Mouse (Mus musculus) MEL (cell line): ENCODE measurements at regions not wholly inside any gene's neighbourhood (a gene's known extent, or its start where the extent isn't known, plus 50 kb on each side); places are given as distances from the start of the nearest gene placed in this dataset.

ENCODE experiments used
- DNase-seq: peaks from one replicate; pipeline ENCODE4 v3.0.0; 2011; ENCODE audit warnings: low read depth, low spot score
- H3K27ac ChIP-seq: 2 replicates; pipeline ENCODE4 v1.5.1; 2012; ENCODE audit warnings: low read depth, mild to moderate bottlenecking, control low read depth, low read length, moderate library complexity; ENCODE audit not compliant: control insufficient read depth
- H3K27me3 ChIP-seq, 2 experiments: fragments of 150-350 bp in 1 of 2; sonication (generic) in 1 of 2; 2 replicates each; pipeline ENCODE4 v1.6.1; 2012; ENCODE audit warnings: low read length in 2 of 2, mild to moderate bottlenecking in 2 of 2, improper control_type of control experiment in 1 of 2, moderate library complexity in 1 of 2; ENCODE audit not compliant: insufficient read depth in 2 of 2, control insufficient read depth in 1 of 2
- H3K36me3 ChIP-seq, 2 experiments: 2 replicates each; pipeline ENCODE4 v1.6.1; 2012 to 2014; ENCODE audit warnings: low read length in 2 of 2, improper control_type of control experiment in 1 of 2, inconsistent platforms in 1 of 2, mild to moderate bottlenecking in 1 of 2; ENCODE audit not compliant: insufficient read depth in 2 of 2, control insufficient read depth in 1 of 2
- H3K4me1 ChIP-seq, 2 experiments: fragments of 150-350 bp in 1 of 2; sonication (generic) in 1 of 2; 2 replicates each; pipeline ENCODE4 v1.6.1; 2012; ENCODE audit warnings: low read length in 2 of 2, improper control_type of control experiment in 1 of 2, mild to moderate bottlenecking in 1 of 2; ENCODE audit not compliant: insufficient read depth in 2 of 2, control insufficient read depth in 1 of 2
- H3K4me3 ChIP-seq, 2 experiments: fragments of 150-350 bp in 1 of 2; sonication (generic) in 1 of 2; 2 replicates each; pipeline ENCODE4 v1.5.1; 2012; ENCODE audit warnings: low read depth in 2 of 2, low read length in 2 of 2, mild to moderate bottlenecking in 2 of 2, moderate library complexity in 2 of 2, control low read depth in 1 of 2, improper control_type of control experiment in 1 of 2; ENCODE audit not compliant: control insufficient read depth in 1 of 2, insufficient read depth in 1 of 2
- H3K79me2 ChIP-seq: 2 replicates; pipeline ENCODE4 v1.6.1; 2012; ENCODE audit warnings: mild to moderate bottlenecking, low read length, moderate library complexity; ENCODE audit not compliant: control insufficient read depth, poor library complexity, insufficient read depth
- H3K9ac ChIP-seq: 2 replicates; pipeline ENCODE4 v1.6.1; 2012; ENCODE audit warnings: low read depth, mild to moderate bottlenecking, control low read depth, low read length, moderate library complexity; ENCODE audit not compliant: control insufficient read depth, poor library complexity, severe bottlenecking
- H3K9me3 ChIP-seq: fragments of 150-350 bp; sonication (generic); replicated peaks from 2 replicates; pipeline ENCODE4 v1.6.1; 2012; ENCODE audit warnings: mild to moderate bottlenecking, low read length, improper control_type of control experiment, moderate library complexity; ENCODE audit not compliant: insufficient read depth
- ELF1 ChIP-seq: IDR thresholded peaks from 2 replicates; pipeline ENCODE4 v1.6.1; 2014; ENCODE audit warnings: low read depth, mild to moderate bottlenecking, inconsistent platforms, low read length, improper control_type of control experiment, moderate library complexity
- EP300 ChIP-seq, 2 experiments: IDR thresholded peaks; 2 replicates each; pipeline ENCODE4 v1.6.1; 2011; ENCODE audit warnings: improper control_type of control experiment in 2 of 2, low read length in 2 of 2, low read depth in 1 of 2, mild to moderate bottlenecking in 1 of 2
- ETS1 ChIP-seq: IDR thresholded peaks from 2 replicates; pipeline ENCODE4 v1.6.1; 2012; ENCODE audit warnings: low read depth, mild to moderate bottlenecking, inconsistent platforms, low read length, improper control_type of control experiment, moderate library complexity
- GABPA ChIP-seq: IDR thresholded peaks from 2 replicates; pipeline ENCODE4 v1.6.1; 2012; ENCODE audit warnings: low read depth, mild to moderate bottlenecking, inconsistent platforms, low read length, improper control_type of control experiment, moderate library complexity
- GATA1 ChIP-seq: IDR thresholded peaks from 2 replicates; pipeline ENCODE4 v1.6.1; 2011; ENCODE audit warnings: low read depth, low read length, improper control_type of control experiment
- JUND ChIP-seq: IDR thresholded peaks from 2 replicates; pipeline ENCODE4 v1.6.1; 2011; ENCODE audit warnings: low read depth, mild to moderate bottlenecking, improper control_type of control experiment, low read length
- KAT2A ChIP-seq: conservative IDR thresholded peaks from 2 replicates; pipeline ENCODE4 v1.6.1; 2012; ENCODE audit warnings: low read depth, low read length, improper control_type of control experiment, inconsistent platforms
- MAZ ChIP-seq: IDR thresholded peaks from 2 replicates; pipeline ENCODE4 v1.6.1; 2012; ENCODE audit warnings: low read depth, mild to moderate bottlenecking, inconsistent platforms, low read length, improper control_type of control experiment
- MXI1 ChIP-seq: IDR thresholded peaks from 2 replicates; pipeline ENCODE4 v1.6.1; 2011; ENCODE audit warnings: mild to moderate bottlenecking, low read depth, low read length, improper control_type of control experiment
- MYC ChIP-seq: IDR thresholded peaks from 2 replicates; pipeline ENCODE4 v1.6.1; 2011; ENCODE audit warnings: low read depth, mild to moderate bottlenecking, low read length, improper control_type of control experiment, moderate library complexity
- NRF1 ChIP-seq: IDR thresholded peaks from 2 replicates; pipeline ENCODE4 v1.6.1; 2014; ENCODE audit warnings: low read depth, mild to moderate bottlenecking, inconsistent platforms, low read length, improper control_type of control experiment, moderate library complexity; ENCODE audit not compliant: poor library complexity, insufficient read depth, severe bottlenecking
- POLR2A ChIP-seq, 2 experiments: IDR thresholded peaks; 2 replicates each; pipeline ENCODE4 v1.6.1; 2011 to 2012; ENCODE audit warnings: low read length in 2 of 2, mild to moderate bottlenecking in 2 of 2, control low read depth in 1 of 2, improper control_type of control experiment in 1 of 2, low read depth in 1 of 2, moderate library complexity in 1 of 2; ENCODE audit not compliant: control insufficient read depth in 1 of 2, insufficient read depth in 1 of 2, poor library complexity in 1 of 2
- POLR2AphosphoS2 ChIP-seq: IDR thresholded peaks from 2 replicates; pipeline ENCODE4 v1.6.1; 2011; ENCODE audit warnings: low read length, improper control_type of control experiment
- RAD21 ChIP-seq: IDR thresholded peaks from 2 replicates; pipeline ENCODE4 v1.6.1; 2011; ENCODE audit warnings: mild to moderate bottlenecking, low read depth, low read length, improper control_type of control experiment
- RCOR1 ChIP-seq: IDR thresholded peaks from 2 replicates; pipeline ENCODE4 v1.6.1; 2012; ENCODE audit warnings: low read depth, mild to moderate bottlenecking, inconsistent platforms, low read length, improper control_type of control experiment
- SIN3A ChIP-seq: IDR thresholded peaks from 2 replicates; pipeline ENCODE4 v1.6.1; 2012; ENCODE audit warnings: low read length, improper control_type of control experiment, inconsistent platforms
- SMC3 ChIP-seq: IDR thresholded peaks from 2 replicates; pipeline ENCODE4 v1.6.1; 2011; ENCODE audit warnings: low read depth, low read length, improper control_type of control experiment
- TCF12 ChIP-seq: IDR thresholded peaks from 2 replicates; pipeline ENCODE4 v1.6.1; 2014; ENCODE audit warnings: low read depth, mild to moderate bottlenecking, inconsistent platforms, low read length, improper control_type of control experiment, moderate library complexity
- UBTF ChIP-seq: IDR thresholded peaks from 2 replicates; pipeline ENCODE4 v1.6.1; 2012; ENCODE audit warnings: low read depth, mild to moderate bottlenecking, inconsistent platforms, low read length, improper control_type of control experiment, moderate library complexity, borderline replicate concordance; ENCODE audit not compliant: insufficient read depth
- USF1 ChIP-seq: IDR thresholded peaks from 2 replicates; pipeline ENCODE4 v1.6.1; 2014; ENCODE audit warnings: low read depth, mild to moderate bottlenecking, inconsistent platforms, low read length, improper control_type of control experiment, moderate library complexity
- USF2 ChIP-seq, 2 experiments: IDR thresholded peaks; 2 replicates each; pipeline ENCODE4 v1.6.1; 2011 to 2012; ENCODE audit warnings: improper control_type of control experiment in 2 of 2, low read length in 2 of 2, borderline replicate concordance in 1 of 2, inconsistent platforms in 1 of 2, low read depth in 1 of 2, mild to moderate bottlenecking in 1 of 2; ENCODE audit not compliant: insufficient read depth in 1 of 2
- ZC3H11A ChIP-seq: IDR thresholded peaks from 2 replicates; pipeline ENCODE4 v1.6.1; 2012; ENCODE audit warnings: low read depth, mild to moderate bottlenecking, inconsistent platforms, low read length, improper control_type of control experiment
- ZKSCAN1 ChIP-seq: IDR thresholded peaks from 2 replicates; pipeline ENCODE4 v1.6.1; 2012; ENCODE audit warnings: low read depth, mild to moderate bottlenecking, inconsistent platforms, low read length, improper control_type of control experiment, moderate library complexity
- ZNF384 ChIP-seq: IDR thresholded peaks from 2 replicates; pipeline ENCODE4 v1.6.1; 2012; ENCODE audit warnings: low read depth, mild to moderate bottlenecking, inconsistent platforms, low read length, improper control_type of control experiment

GRCm38 (mm10) chr11:63585216-63585869 is 336.7 kb downstream of the Hs3st3b1 start:
- H3K79me2 ChIP-seq, result no peaks in the 10 kb centered on the region
- H3K4me1 ChIP-seq, result no peaks in the 10 kb centered on the region
- no peak overlapping the region for H3K4me3 ChIP-seq
- H3K27me3 ChIP-seq, result no peaks in the 10 kb centered on the region
- H3K36me3 ChIP-seq, result no peaks in the 10 kb centered on the region
- no peak for DNase-seq
- no peak overlapping the region for H3K9ac ChIP-seq
- TF ChIP-seq RCOR1 (no peak), POLR2A (IDR thresholded peaks at IDR 0.05; ENCODE audit: control insufficient read depth in 1 of 2, insufficient read depth in 1 of 2, low read depth in 1 of 2, low read length in 2 of 2, poor library complexity in 1 of 2) (no peak), EP300 (IDR thresholded peaks at IDR 0.05; ENCODE audit: low read depth in 1 of 2, low read length in 2 of 2) (no peak), POLR2AphosphoS2 (no peak), MYC (no peak), ZKSCAN1 (no peak), ETS1 (no peak), SMC3 (no peak), SIN3A (no peak)
- TF ChIP-seq, all 39 proteins: peak for 0
- no peaks in the 10 kb centered on the region for H3K9me3 ChIP-seq
- H3K27ac ChIP-seq, result no peak overlapping the region

DNA sequence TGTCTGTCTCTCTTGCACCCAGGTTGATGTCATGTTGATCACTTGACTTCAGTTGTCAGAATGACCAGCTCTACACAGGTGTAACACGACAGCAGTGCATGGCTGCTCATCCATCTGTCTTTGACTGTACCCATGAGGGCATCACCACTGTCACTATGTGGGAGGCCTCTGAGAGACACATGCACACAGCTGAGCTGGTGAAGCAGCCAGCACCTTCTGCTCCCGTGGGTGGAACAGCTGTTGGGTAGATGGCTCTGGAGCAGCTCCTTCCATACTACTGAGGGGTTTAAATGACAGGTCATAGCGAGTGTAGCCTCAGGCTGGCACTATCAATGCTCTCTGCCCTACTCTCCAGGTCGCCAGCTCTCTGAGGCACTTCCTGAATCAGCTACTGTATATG is 301.9 kb downstream of the Hs3st3b1 start:
- Histone ChIP-seq H3K27me3 (no peaks in the 10 kb centered on the region), H3K79me2 (no peaks in the 10 kb centered on the region), H3K4me3 (no peak overlapping the region), H3K27ac (no peak overlapping the region), H3K4me1 (no peaks in the 10 kb centered on the region), H3K36me3 (no peaks in the 10 kb centered on the region), H3K9ac (no peak overlapping the region), H3K9me3 (no peaks in the 10 kb centered on the region)
- DNase-seq, result no peak
- TF ChIP-seq ZNF384 (no peak), MAZ (no peak), ZKSCAN1 (no peak), GABPA (no peak), ELF1 (no peak), USF2 (IDR thresholded peaks at IDR 0.05; ENCODE audit: borderline replicate concordance in 1 of 2, insufficient read depth in 1 of 2, low read depth in 1 of 2, low read length in 2 of 2) (no peak), USF1 (no peak), UBTF (no peak), RAD21 (no peak), JUND (no peak), TCF12 (no peak), MXI1 (no peak), ZC3H11A (no peak), NRF1 (no peak), GATA1 (no peak), POLR2AphosphoS2 (no peak), KAT2A (no peak)
